Comparison of ENCODE assay signal across 14 mouse cellular contexts in genomic region chr4:151672452-151672851, GRCm38 (mm10).
DNase-seq lines count a peak whose midpoint lies in the region; ATAC-seq lines count a peak whose summit lies in the region.
"Had no signal": no experiment of that assay in that cellular context is flagged by ENCODE, and none has a peak within 500 bp of the region (broad histone marks: within the 10 kb centered on the region; RNA-seq: fewer than 3 reads in every experiment).

No protein-coding gene starts in this region.

- no peak overlapping the region for H3K4me3 ChIP-seq in midbrain, embryonic 10.5 days
- H3K4me3 ChIP-seq in midbrain, embryonic 15.5 days: no peak overlapping the region
- no peak overlapping the region for H3K4me3 ChIP-seq in hindbrain, embryonic 10.5 days
- no peak overlapping the region for H3K4me3 ChIP-seq in midbrain, embryonic 13.5 days (replicated peaks)

- H3K4me2 ChIP-seq in midbrain, embryonic 15.5 days: no peak overlapping the region
- no peak overlapping the region for H3K4me2 ChIP-seq in midbrain, embryonic 13.5 days (replicated peaks)
- H3K4me2 ChIP-seq: heart, embryonic 11.5 days had no signal

- ATAC-seq in midbrain, embryonic 15.5 days (replicated peaks): no peak
- peak; percentile 55; the same call in 1 of the 2 replicates for ATAC-seq in midbrain, embryonic 13.5 days
- ATAC-seq: lung, postnatal 0 days had no signal

- no peak overlapping the region for H3K9ac ChIP-seq in midbrain, embryonic 15.5 days
- no peak overlapping the region for H3K9ac ChIP-seq in midbrain, embryonic 13.5 days (replicated peaks)

- H3K27me3 ChIP-seq in midbrain, embryonic 10.5 days (ENCODE audit: low read depth, poor library complexity, severe bottlenecking): no peaks in the 10 kb centered on the region
- no peaks in the 10 kb centered on the region for H3K27me3 ChIP-seq in midbrain, embryonic 15.5 days (replicated peaks)
- no peaks in the 10 kb centered on the region for H3K27me3 ChIP-seq in hindbrain, embryonic 10.5 days (ENCODE audit: insufficient read depth, poor library complexity, severe bottlenecking)
- no peaks in the 10 kb centered on the region for H3K27me3 ChIP-seq in midbrain, embryonic 13.5 days

- H3K9me3 ChIP-seq in midbrain, embryonic 10.5 days (replicated peaks): no peaks in the 10 kb centered on the region
- no peaks in the 10 kb centered on the region for H3K9me3 ChIP-seq in midbrain, embryonic 15.5 days
- no peaks in the 10 kb centered on the region for H3K9me3 ChIP-seq in hindbrain, embryonic 10.5 days
- H3K9me3 ChIP-seq in midbrain, embryonic 13.5 days: no peaks in the 10 kb centered on the region

- DNase-seq in midbrain, embryonic 10.5 days (ENCODE audit: low spot score): no peak
- DNase-seq in hindbrain, embryonic 10.5 days (ENCODE audit: low spot score): no peak
- DNase-seq in layer of hippocampus, adult 11-12 months (ENCODE audit: low spot score): no peak
- no peak for DNase-seq in right cerebral cortex, postnatal 14 days
- no peak for DNase-seq in kidney, postnatal 4 days
- DNase-seq: cerebellum, adult 9-11 months; gastrocnemius, postnatal 25 days; heart, postnatal 4 days; kidney, adult 8-10 months; thymus, postnatal 14 days had no signal

- peaks cover 16% of the 10 kb centered on the region for H3K4me1 ChIP-seq in midbrain, embryonic 10.5 days
- peaks cover 7% of the 10 kb centered on the region for H3K4me1 ChIP-seq in midbrain, embryonic 15.5 days
- peaks cover 29% of the 10 kb centered on the region for H3K4me1 ChIP-seq in hindbrain, embryonic 10.5 days (replicated peaks)
- H3K4me1 ChIP-seq in midbrain, embryonic 13.5 days (replicated peaks): peaks cover 18% of the 10 kb centered on the region

- no peaks in the 10 kb centered on the region for H3K36me3 ChIP-seq in midbrain, embryonic 10.5 days
- no peaks in the 10 kb centered on the region for H3K36me3 ChIP-seq in midbrain, embryonic 15.5 days (replicated peaks)
- H3K36me3 ChIP-seq in hindbrain, embryonic 10.5 days: no peaks in the 10 kb centered on the region
- no peaks in the 10 kb centered on the region for H3K36me3 ChIP-seq in midbrain, embryonic 13.5 days

- H3K27ac ChIP-seq in midbrain, embryonic 10.5 days (replicated peaks): peak overlapping the region; percentile 57
- no peak overlapping the region for H3K27ac ChIP-seq in midbrain, embryonic 15.5 days
- peak overlapping the region; percentile 79 for H3K27ac ChIP-seq in hindbrain, embryonic 10.5 days
- no peak overlapping the region; the same call in 1 of the 2 replicates for H3K27ac ChIP-seq in midbrain, embryonic 13.5 days

- 85% methylated on average over 13 of the region's 13 CpGs for WGBS in midbrain, embryonic 10.5 days
- WGBS in midbrain, embryonic 15.5 days: 59% methylated on average over 13 of the region's 13 CpGs
- WGBS in hindbrain, embryonic 10.5 days: 73% methylated on average over 13 of the region's 13 CpGs
- 73% methylated on average over 13 of the region's 13 CpGs for WGBS in midbrain, embryonic 13.5 days

Comparison
In these comparisons a context has a peak if more than half of its experiments do, and no peak if none do; other contexts are left out.
1. H3K27ac ChIP-seq: peak in midbrain, embryonic 10.5 days (single experiment) and hindbrain, embryonic 10.5 days (single experiment); none in midbrain, embryonic 15.5 days (single experiment) and midbrain, embryonic 13.5 days (single experiment).